Mouse (Mus musculus): Measurements from ENCODE around the gene Banp.

GRCm38 (mm10) chr8:122074442-122074841 lies 124.9 kb downstream of the Banp start:
- no peak for TF ChIP-seq CTCF (IDR thresholded peaks at IDR 0.05)
- no peak for TF ChIP-seq POLR2A (IDR thresholded peaks at IDR 0.05; ENCODE audit: insufficient read depth, low read depth, low read length)
